Mouse (Mus musculus) right cerebral cortex, postnatal 10 days (tissue): ENCODE results near the gene Cactin.

Experiments
- DNase-seq, 2 experiments: peaks; one replicate each; pipeline ENCODE4 v3.0.0; 2021; ENCODE audit warnings: low spot score in 2 of 2

Cactin gene

GRCm38 (mm10) chr10:81363436-81364346 is 42.8 kb downstream of the Cactin start:
- no peak for DNase-seq

- DNase-seq = no peak
Observed at GRCm38 (mm10) chr10:81364666-81365065, 43.8 kb downstream of the Cactin start.

GRCm38 (mm10) chr10:81365073-81365472 is 44.2 kb downstream of the Cactin start:
- no peak for DNase-seq

GRCm38 (mm10) chr10:81365672-81366476 is 45.0 kb downstream of the Cactin start, which contains the start of gene 4930404N11Rik:
Gene 4930404N11Rik, minus strand, starts transcription at chr10:81365816.
- DNase-seq = no peak

- DNase-seq = no peak
Observed at GRCm38 (mm10) chr10:81366477-81367206, 45.7 kb downstream of the Cactin start.

GRCm38 (mm10) chr10:81367207-81367495 is 46.2 kb downstream of the Cactin start:
- no peak for DNase-seq

- DNase-seq = no peak
Observed at GRCm38 (mm10) chr10:81375322-81375721, 54.4 kb downstream of the Cactin start.
